Mouse (Mus musculus) left cerebral cortex, postnatal 36 days (tissue): ENCODE results near the gene Myrf. TPM values are rescaled to one million over a fixed set of nuclear protein-coding genes. Genes with fewer than 3 reads are reported as not detected.
"Not testable (repeated sequence)": the region's sequence is repeated elsewhere in the genome, so short reads cannot be mapped to it uniquely, and the experiment has no call there.

Experiments
- DNase-seq, 2 experiments: peaks; one replicate each; pipeline ENCODE4 v3.0.0; 2021 to 2022; ENCODE audit warnings: low spot score in 2 of 2, mixed read lengths in 1 of 2
- intact Hi-C: fragments of 180-260 bp; cut with DNase I; formaldehyde crosslinking; loops from one replicate; pipeline ENCODE4 v1.15.1; 2025
- microRNA-seq: library from miRNA; unstranded; fragments of <30 nt; microRNA quantifications from one replicate; pipeline ENCODE4 v1.2.0, GENCODE M21; 2022
- total RNA-seq, 2 experiments: library from RNA; stranded (reverse); gene quantifications; 2 replicates each; pipeline ENCODE4 v1.2.3; 2021

Gene Myrf
- total RNA-seq, 2 experiments from 2014 or later, result 17.1 to 18.9 TPM

GRCm38 (mm10) chr19:10167112-10167511 is 73.4 kb downstream of the Myrf start:
- DNase-seq, result no peak
- intact Hi-C loops, result no loop called here

GRCm38 (mm10) chr19:10165928-10166327 is 74.6 kb downstream of the Myrf start:
- DNase-seq, intact Hi-C loops: not testable (repeated sequence)

GRCm38 (mm10) chr19:10163896-10164295 is 76.7 kb downstream of the Myrf start:
- no peak for DNase-seq
- intact Hi-C loops, result no loop called here

Small RNA genes within 50 kb of the gene (microRNA-seq; reads per million reads assigned to microRNA genes)
- gene Mir6993, result not detected

Other genes starting within 250 kb of the Myrf start
- gene Best1, start 239.1 kb downstream of the Myrf start, total RNA-seq, result 1 to 10 TPM; 1.0 to 1.2 TPM
- gene Rab3il1, start 239.1 kb downstream of the Myrf start, total RNA-seq, result 1 to 10 TPM; 8.5 to 9.9 TPM
- gene Fads3, start 199.2 kb downstream of the Myrf start, total RNA-seq, result 10 to 100 TPM; 26.1 to 29.6 TPM
- gene Fads2, start 139.0 kb downstream of the Myrf start, total RNA-seq, result 100 to 1,000 TPM; 117 to 131 TPM
- gene Fads1, start 57.9 kb downstream of the Myrf start, total RNA-seq, result 100 to 1,000 TPM; 183 to 192 TPM
- 10 to 100 TPM; 65.4 to 66.1 TPM for gene Tmem258, start 36.7 kb downstream of the Myrf start, total RNA-seq
- gene Fen1, start 36.6 kb downstream of the Myrf start, total RNA-seq, result 10 to 100 TPM in 1 of 2 experiments, 1 to 10 TPM in 1; 10.0 to 13.9 TPM
- 10 to 100 TPM; 92.4 to 94.3 TPM for gene Dagla, start 64.1 kb upstream of the Myrf start, total RNA-seq
- gene Syt7, start 148.3 kb upstream of the Myrf start, total RNA-seq, result 100 to 1,000 TPM; 331 to 365 TPM
- gene Lrrc10b, start 216.7 kb upstream of the Myrf start, total RNA-seq, result 10 to 100 TPM; 16.3 to 21.2 TPM
- gene Ppp1r32, start 242.2 kb upstream of the Myrf start, total RNA-seq, result 1 to 10 TPM in 1 of 2 experiments, under 1 TPM in 1; 0.86 to 1.2 TPM